Mouse (Mus musculus): ENCODE data around the gene Ostn.

- TF ChIP-seq CTCF (IDR thresholded peaks at IDR 0.05; ENCODE audit: low read depth) = no peak
- 0 out of 2 replicates have a peak, but pooled peaks have one; percentile 50 for TF ChIP-seq EP300 (IDR thresholded peaks at IDR 0.05; ENCODE audit: low read depth)
These were observed 81.6 kb downstream of the Ostn start, which contains the start of gene Ccdc50 for GRCm38 (mm10) chr16:27388761-27389451.

Data from heart, postnatal 0 days (tissue).